Mouse (Mus musculus) forebrain, embryonic 15.5 days (tissue): ENCODE measurements at regions not wholly inside any gene's neighbourhood (a gene's known extent, or its start where the extent isn't known, plus 50 kb on each side); places are given as distances from the start of the nearest gene placed in this dataset.
A peak's percentile ranks its signal among the peaks of the same experiment; 100 is the strongest.

Source experiments
- ATAC-seq: fragments of 200-750 bp; cut with Nextera tagmentation; replicated peaks from 2 replicates; pipeline ENCODE4 v1.8.0; 2017; ENCODE audit warnings: mild to moderate bottlenecking, moderate TSS enrichment, moderate library complexity
- H3K27ac ChIP-seq: fragments of 300-500 bp; sonication (generic); replicated peaks from 2 replicates; pipeline ENCODE4 v1.5.1; 2015; ENCODE audit warnings: mild to moderate bottlenecking, inconsistent platforms
- H3K27me3 ChIP-seq: fragments of 300-500 bp; sonication (generic); 2 replicates; pipeline ENCODE4 v1.6.1; 2015; ENCODE audit warnings: inconsistent platforms
- H3K36me3 ChIP-seq: fragments of 300-500 bp; sonication (generic); 2 replicates; pipeline ENCODE4 v1.6.1; 2015; ENCODE audit warnings: mild to moderate bottlenecking, inconsistent platforms
- H3K4me1 ChIP-seq: fragments of 300-500 bp; sonication (generic); 2 replicates; pipeline ENCODE4 v1.6.1; 2015; ENCODE audit warnings: inconsistent platforms
- H3K4me2 ChIP-seq: fragments of 300-500 bp; sonication (generic); replicated peaks from 2 replicates; pipeline ENCODE4 v1.6.1; 2015; ENCODE audit warnings: mild to moderate bottlenecking, inconsistent platforms
- H3K4me3 ChIP-seq: fragments of 300-500 bp; sonication (generic); 2 replicates; pipeline ENCODE4 v1.5.1; 2015; ENCODE audit warnings: mild to moderate bottlenecking, inconsistent platforms
- H3K9ac ChIP-seq: fragments of 300-500 bp; sonication (generic); replicated peaks from 2 replicates; pipeline ENCODE4 v1.6.1; 2015; ENCODE audit warnings: mild to moderate bottlenecking, inconsistent platforms
- H3K9me3 ChIP-seq: fragments of 300-500 bp; sonication (generic); 2 replicates; pipeline ENCODE4 v1.6.1; 2016; ENCODE audit warnings: inconsistent platforms
- WGBS: fragments of 180-500 bp; shearing (Covaris S2); methylation state at CpG from one replicate; pipeline ENCODE4 v1.1.7; 2015; ENCODE audit warnings: mixed read lengths; 5-methylcytosine and 5-hydroxymethylcytosine counted together

DNA sequence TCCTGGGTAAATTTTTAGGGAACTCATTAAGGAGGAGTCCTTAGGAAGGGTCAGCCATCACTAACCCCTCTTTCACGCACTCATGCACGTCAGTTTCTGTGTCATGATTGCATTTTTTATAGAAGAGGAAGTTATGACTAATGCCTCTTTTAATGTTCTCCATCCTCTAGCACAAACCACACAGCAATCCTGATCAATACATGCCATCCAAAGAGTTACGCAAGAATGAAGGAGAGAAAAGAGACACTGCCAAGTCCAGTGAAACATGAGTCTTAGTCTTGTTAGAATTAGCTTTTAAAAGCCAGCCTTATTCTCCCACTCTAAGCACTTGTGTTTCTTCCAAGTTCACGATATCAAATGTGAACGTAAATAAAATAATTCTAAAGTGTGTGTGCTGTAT, 151.0 kb upstream of the Tll1 start:
- Histone ChIP-seq H3K4me2 (no peak overlapping the region), H3K27me3 (no peaks in the 10 kb centered on the region), H3K9ac (no peak overlapping the region), H3K9me3 (no peaks in the 10 kb centered on the region), H3K27ac (no peak overlapping the region), H3K4me1 (no peaks in the 10 kb centered on the region), H3K36me3 (no peaks in the 10 kb centered on the region), H3K4me3 (no peak overlapping the region)
- no peak for ATAC-seq
- 94% methylated on average over 5 of the region's 5 CpGs for WGBS

DNA sequence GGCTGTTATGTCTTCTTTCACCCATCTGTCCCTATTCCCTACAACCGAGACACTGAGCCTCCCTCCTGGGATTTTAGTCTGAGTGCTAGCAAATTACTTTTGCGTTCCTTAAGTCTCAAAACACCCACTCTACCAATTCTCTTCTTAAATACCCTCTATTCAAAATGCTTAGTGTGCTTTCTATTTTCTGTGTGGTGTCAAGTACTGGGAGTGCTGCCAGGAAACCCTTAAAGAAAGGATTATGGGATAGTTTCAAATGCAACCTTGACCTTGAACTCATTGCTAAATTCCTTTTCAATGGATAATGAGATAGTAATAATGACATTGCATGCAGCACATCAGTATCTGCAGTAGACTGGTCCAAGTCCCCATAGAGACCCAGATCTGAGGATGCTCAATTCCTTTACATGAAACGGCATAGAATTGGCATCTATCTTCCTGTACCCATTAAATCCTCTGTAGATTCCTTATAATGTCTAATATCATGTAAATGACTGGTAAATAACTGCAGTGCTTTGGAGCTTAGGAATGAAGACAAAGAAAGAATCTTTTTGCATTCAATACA, 142.1 kb upstream of the Tll1 start:
- ATAC-seq: 0 out of 2 replicates have a peak, but pooled peaks have one; percentile 21
- peaks cover 7% of the 10 kb centered on the region; the same call in 1 of the 2 replicates for H3K4me1 ChIP-seq
- H3K27ac ChIP-seq: no peak overlapping the region
- no peak overlapping the region for H3K9ac ChIP-seq
- H3K4me2 ChIP-seq: no peak overlapping the region
- 8% methylated on average over 3 of the region's 3 CpGs for WGBS
- no peaks in the 10 kb centered on the region for H3K27me3 ChIP-seq
- H3K4me3 ChIP-seq: no peak overlapping the region
- no peaks in the 10 kb centered on the region for H3K36me3 ChIP-seq
- H3K9me3 ChIP-seq: no peaks in the 10 kb centered on the region

DNA sequence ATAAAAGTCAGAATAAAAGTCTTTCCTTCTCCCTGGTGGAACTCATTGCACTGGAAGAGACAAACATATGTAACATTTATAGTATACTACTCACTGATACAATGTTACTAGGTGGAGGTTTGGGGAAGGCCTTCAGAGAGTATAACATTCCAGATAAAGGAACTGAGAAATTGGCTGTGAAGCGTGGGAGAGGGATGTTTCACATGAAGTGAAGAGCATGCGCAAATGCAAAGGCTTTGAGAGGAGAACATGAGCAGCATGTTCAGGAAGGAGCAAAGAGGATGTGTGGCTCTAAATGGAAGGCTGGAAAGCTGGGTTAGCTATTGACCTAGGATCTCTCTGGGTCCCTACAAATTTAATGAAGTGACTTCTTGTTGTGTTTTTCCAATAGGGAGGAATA, 141.4 kb upstream of the Tll1 start:
- no peak overlapping the region for H3K27ac ChIP-seq
- H3K36me3 ChIP-seq: no peaks in the 10 kb centered on the region
- H3K9ac ChIP-seq: no peak overlapping the region
- no peaks in the 10 kb centered on the region for H3K27me3 ChIP-seq
- H3K9me3 ChIP-seq: no peaks in the 10 kb centered on the region
- 67% methylated on average over 2 of the region's 2 CpGs for WGBS
- no peak for ATAC-seq
- H3K4me2 ChIP-seq: no peak overlapping the region
- H3K4me1 ChIP-seq: peaks cover 7% of the 10 kb centered on the region; the same call in 1 of the 2 replicates
- no peak overlapping the region for H3K4me3 ChIP-seq

GRCm38 (mm10) chr8:64346428-64346827, 140.4 kb upstream of the Tll1 start:
- Histone ChIP-seq H3K36me3 (no peaks in the 10 kb centered on the region), H3K4me2 (no peak overlapping the region), H3K4me3 (no peak overlapping the region), H3K27ac (no peak overlapping the region), H3K9ac (no peak overlapping the region), H3K27me3 (no peaks in the 10 kb centered on the region), H3K9me3 (no peaks in the 10 kb centered on the region), H3K4me1 (peaks cover 7% of the 10 kb centered on the region; the same call in 1 of the 2 replicates)
- WGBS: 68% methylated on average over 5 of the region's 5 CpGs
- ATAC-seq: peak; percentile 51

DNA sequence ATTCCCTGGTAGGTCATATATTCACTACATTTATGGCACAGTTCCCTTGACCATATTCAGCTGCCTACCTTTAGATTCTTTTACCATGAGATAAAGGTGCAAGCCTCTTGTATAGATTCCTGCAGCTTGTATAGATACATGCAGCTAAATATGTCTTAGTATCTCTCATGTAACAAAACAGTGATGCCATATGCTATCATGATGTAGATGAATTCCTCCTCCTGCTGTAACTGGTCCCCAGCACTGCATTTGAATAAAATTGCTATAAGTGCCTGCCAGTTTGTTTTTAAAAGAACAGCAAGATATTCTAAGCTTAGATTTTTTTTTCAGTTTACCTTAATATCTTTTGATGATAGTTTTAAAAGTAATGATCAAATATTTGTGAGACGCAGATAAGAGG, 138.9 kb upstream of the Tll1 start:
- no peak for ATAC-seq
- H3K27ac ChIP-seq: no peak overlapping the region

DNA sequence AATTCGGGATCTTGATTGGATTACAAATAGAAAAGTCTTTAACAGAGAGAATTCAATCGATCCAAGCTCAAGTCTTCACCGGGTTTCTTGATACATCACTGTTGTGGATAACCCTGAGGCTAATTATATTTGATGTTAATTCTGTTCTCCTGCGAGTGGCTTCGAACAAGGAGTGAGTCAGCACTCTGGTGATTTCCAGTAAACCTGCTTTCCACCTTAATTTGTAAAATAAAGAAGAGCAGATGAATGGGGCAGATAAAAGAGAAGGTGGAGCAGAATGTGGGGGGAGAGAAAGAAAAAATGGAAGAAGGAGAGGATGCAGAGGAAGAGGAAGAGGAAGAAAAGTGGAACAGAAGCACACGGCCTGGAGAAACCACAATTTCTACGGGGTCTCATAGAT, 137.5 kb upstream of the Tll1 start:
- no peaks in the 10 kb centered on the region for H3K27me3 ChIP-seq
- H3K9ac ChIP-seq: no peak overlapping the region
- H3K9me3 ChIP-seq: no peaks in the 10 kb centered on the region
- H3K4me1 ChIP-seq: peaks cover 7% of the 10 kb centered on the region; the same call in 1 of the 2 replicates
- no peak overlapping the region for H3K27ac ChIP-seq
- H3K4me3 ChIP-seq: no peak overlapping the region
- H3K4me2 ChIP-seq: no peak overlapping the region
- WGBS: 79% methylated on average over 7 of the region's 7 CpGs
- no peaks in the 10 kb centered on the region for H3K36me3 ChIP-seq
- ATAC-seq: no peak

More for the DNA sequence above, 138.9 kb upstream of the Tll1 start:
- 90% methylated on average over 1 of the region's 1 CpGs for WGBS
- H3K4me3 ChIP-seq: no peak overlapping the region
- H3K9ac ChIP-seq: no peak overlapping the region
- H3K36me3 ChIP-seq: no peaks in the 10 kb centered on the region
- H3K4me2 ChIP-seq: no peak overlapping the region
- no peaks in the 10 kb centered on the region for H3K27me3 ChIP-seq
- H3K4me1 ChIP-seq: peaks cover 7% of the 10 kb centered on the region; the same call in 1 of the 2 replicates
- H3K9me3 ChIP-seq: no peaks in the 10 kb centered on the region

GRCm38 (mm10) chr8:64342397-64342796, 136.3 kb upstream of the Tll1 start:
- Histone ChIP-seq H3K9ac (no peak overlapping the region), H3K4me3 (no peak overlapping the region)
- ATAC-seq: no peak

GRCm38 (mm10) chr8:64337356-64337755, 131.3 kb upstream of the Tll1 start:
- no peaks in the 10 kb centered on the region for H3K27me3 ChIP-seq
- no peak overlapping the region for H3K4me3 ChIP-seq
- no peaks in the 10 kb centered on the region for H3K36me3 ChIP-seq
- WGBS: 68% methylated on average over 7 of the region's 7 CpGs
- no peaks in the 10 kb centered on the region for H3K9me3 ChIP-seq
- no peak overlapping the region for H3K9ac ChIP-seq
- H3K4me1 ChIP-seq: no peaks in the 10 kb centered on the region
- H3K27ac ChIP-seq: no peak overlapping the region
- H3K4me2 ChIP-seq: no peak overlapping the region
- no peak for ATAC-seq

More at GRCm38 (mm10) chr8:64342397-64342796, 136.3 kb upstream of the Tll1 start:
- H3K36me3 ChIP-seq: no peaks in the 10 kb centered on the region
- no peaks in the 10 kb centered on the region for H3K27me3 ChIP-seq
- no peaks in the 10 kb centered on the region for H3K4me1 ChIP-seq
- H3K4me2 ChIP-seq: no peak overlapping the region
- no peaks in the 10 kb centered on the region for H3K9me3 ChIP-seq
- H3K27ac ChIP-seq: no peak overlapping the region

DNA sequence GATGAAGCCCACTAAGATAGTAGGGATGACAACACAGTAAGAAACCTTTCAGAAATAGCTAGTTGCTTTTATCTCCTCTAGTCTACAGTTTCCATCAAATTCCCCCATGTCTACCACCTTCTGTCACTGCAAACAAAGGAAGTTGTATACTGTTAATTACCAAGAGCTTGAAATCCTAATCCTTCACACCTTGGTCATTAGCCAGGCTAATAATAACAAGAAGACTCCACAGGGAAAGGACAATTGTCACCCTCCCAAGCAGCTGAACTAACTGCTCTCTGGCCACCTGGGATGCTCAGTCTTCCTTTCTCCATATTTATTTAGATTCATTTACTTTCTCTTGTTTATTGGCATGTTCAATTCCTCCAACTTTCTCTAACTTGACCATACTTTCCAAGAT, 130.5 kb upstream of the Tll1 start:
- no peak overlapping the region for H3K4me3 ChIP-seq
- H3K9ac ChIP-seq: no peak overlapping the region
- H3K9me3 ChIP-seq: no peaks in the 10 kb centered on the region
- no peak for ATAC-seq
- H3K27me3 ChIP-seq: no peaks in the 10 kb centered on the region
- H3K27ac ChIP-seq: no peak overlapping the region
- H3K36me3 ChIP-seq: no peaks in the 10 kb centered on the region
- H3K4me2 ChIP-seq: no peak overlapping the region
- H3K4me1 ChIP-seq: no peaks in the 10 kb centered on the region

GRCm38 (mm10) chr8:64335495-64335894, 129.4 kb upstream of the Tll1 start:
- H3K4me3 ChIP-seq: no peak overlapping the region
- no peaks in the 10 kb centered on the region for H3K27me3 ChIP-seq
- no peaks in the 10 kb centered on the region for H3K36me3 ChIP-seq
- no peaks in the 10 kb centered on the region for H3K9me3 ChIP-seq
- whole genome bisulfite sequencing: 70% methylated on average over 5 of the region's 5 CpGs
- ATAC-seq: no peak
- H3K27ac ChIP-seq: no peak overlapping the region
- H3K4me1 ChIP-seq: no peaks in the 10 kb centered on the region
- H3K9ac ChIP-seq: no peak overlapping the region
- no peak overlapping the region for H3K4me2 ChIP-seq

DNA sequence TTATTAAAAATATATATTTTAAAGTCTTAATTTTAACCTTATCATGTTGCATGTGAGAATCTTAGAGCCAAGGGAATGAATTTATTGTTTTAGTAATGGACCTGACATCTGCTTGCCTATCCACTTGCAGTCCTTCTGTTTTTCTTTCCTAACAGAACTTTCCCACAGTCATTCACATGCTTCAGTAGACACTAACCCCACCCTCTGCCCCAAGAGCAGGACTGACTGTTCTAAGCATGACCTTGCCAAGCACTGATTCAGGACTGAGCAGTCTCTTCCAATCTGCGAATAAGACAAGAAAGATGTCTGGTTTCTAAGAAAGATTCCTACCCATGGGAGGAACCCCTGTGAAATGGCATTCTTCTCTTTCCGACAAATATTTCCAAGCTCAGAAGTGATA, 117.9 kb upstream of the Tll1 start:
- H3K9me3 ChIP-seq: no peaks in the 10 kb centered on the region
- H3K9ac ChIP-seq: no peak overlapping the region
- peaks cover 5% of the 10 kb centered on the region for H3K4me1 ChIP-seq
- no peaks in the 10 kb centered on the region for H3K36me3 ChIP-seq
- H3K4me3 ChIP-seq: no peak overlapping the region
- no peak for ATAC-seq
- no peak overlapping the region for H3K4me2 ChIP-seq
- WGBS: 88% methylated on average over 2 of the region's 2 CpGs
- H3K27ac ChIP-seq: no peak overlapping the region
- peaks cover 5% of the 10 kb centered on the region; the same call in 1 of the 2 replicates for H3K27me3 ChIP-seq

DNA sequence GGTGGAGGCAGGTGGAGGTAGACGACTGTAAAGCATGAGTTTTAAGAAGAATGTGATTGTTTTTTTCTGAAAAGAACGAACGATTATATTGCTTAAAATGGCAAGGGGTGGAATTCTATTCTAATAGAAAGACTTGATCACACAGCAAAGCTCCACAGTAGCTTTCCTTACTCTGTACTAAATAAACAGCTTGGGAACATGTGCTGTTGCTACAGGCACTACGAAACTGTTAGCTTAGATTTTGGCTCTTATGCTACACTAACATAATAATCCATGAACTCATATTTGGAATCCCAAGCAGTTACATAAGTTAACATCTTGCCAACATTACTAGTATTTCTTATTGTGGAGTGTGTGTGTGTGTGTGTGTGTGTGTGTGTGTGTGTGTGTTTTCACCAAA, 114.3 kb upstream of the Tll1 start:
- no peak overlapping the region for H3K4me3 ChIP-seq
- H3K9me3 ChIP-seq: no peaks in the 10 kb centered on the region
- no peaks in the 10 kb centered on the region for H3K36me3 ChIP-seq
- H3K4me2 ChIP-seq: no peak overlapping the region
- peaks cover 12% of the 10 kb centered on the region for H3K4me1 ChIP-seq
- 70% methylated on average over 4 of the region's 4 CpGs for WGBS
- no peak overlapping the region for H3K27ac ChIP-seq
- no peak overlapping the region for H3K9ac ChIP-seq
- ATAC-seq: peak; percentile 59; the same call in 1 of the 2 replicates
- H3K27me3 ChIP-seq: peaks cover 5% of the 10 kb centered on the region; the same call in 1 of the 2 replicates

- peak overlapping the region; percentile 8; the same call in 1 of the 2 replicates for H3K4me2 ChIP-seq
- peak overlapping the region; percentile 64; the same call in 1 of the 2 replicates for H3K27ac ChIP-seq
- no peaks in the 10 kb centered on the region for H3K9me3 ChIP-seq
- no peaks in the 10 kb centered on the region for H3K36me3 ChIP-seq
- 7% methylated on average over 6 of the region's 6 CpGs for WGBS
- peak; percentile 77 for ATAC-seq
- no peak overlapping the region for H3K4me3 ChIP-seq
- H3K27me3 ChIP-seq: peaks cover 5% of the 10 kb centered on the region; the same call in 1 of the 2 replicates
- H3K4me1 ChIP-seq: peaks cover 12% of the 10 kb centered on the region
- no peak overlapping the region for H3K9ac ChIP-seq
Measured at GRCm38 (mm10) chr8:64319220-64319820, 113.2 kb upstream of the Tll1 start.
